Mouse (Mus musculus): Measurements from ENCODE around the gene Plcb1. TPM values are rescaled to one million over a fixed set of nuclear protein-coding genes. Genes with fewer than 3 reads are reported as not detected.

Plcb1 gene
- polyA plus RNA-seq, 1 experiment from 2014 or later: 72.8 TPM

- no peak for DNase-seq (ENCODE audit: low spot score)
- no peak overlapping the region for H3K4me3 ChIP-seq (replicated peaks; ENCODE audit: low read length)
- H3K36me3 ChIP-seq (replicated peaks; ENCODE audit: control insufficient read depth, insufficient read depth): no peaks in the 10 kb centered on the region
- no peaks in the 10 kb centered on the region for H3K9me3 ChIP-seq (ENCODE audit: control insufficient read depth, low read length)
- H3K27ac ChIP-seq: no peak overlapping the region
- ATAC-seq (ENCODE audit: low FRiP score): no peak
- no peaks in the 10 kb centered on the region for H3K27me3 ChIP-seq (ENCODE audit: control insufficient read depth, insufficient read depth, low read length)
- no peak overlapping the region for H3K9ac ChIP-seq
- WGBS: 85% methylated on average over 7 of the region's 7 CpGs
- H3K4me2 ChIP-seq (replicated peaks): no peak overlapping the region
- H3K4me1 ChIP-seq (replicated peaks; ENCODE audit: control insufficient read depth, insufficient read depth, low read length): no peaks in the 10 kb centered on the region
These were observed 366.4 kb downstream of the Plcb1 start for GRCm38 (mm10) chr2:135152289-135152688.

GRCm38 (mm10) chr2:135153248-135153647 lies 367.4 kb downstream of the Plcb1 start:
- H3K27ac ChIP-seq: no peak overlapping the region
- no peaks in the 10 kb centered on the region for H3K36me3 ChIP-seq (replicated peaks; ENCODE audit: control insufficient read depth, insufficient read depth)
- WGBS: 74% methylated on average over 4 of the region's 4 CpGs
- DNase-seq (ENCODE audit: low spot score): no peak
- no peak overlapping the region for H3K4me3 ChIP-seq (replicated peaks; ENCODE audit: low read length)
- H3K4me2 ChIP-seq (replicated peaks): no peak overlapping the region
- no peak overlapping the region for H3K9ac ChIP-seq
- H3K9me3 ChIP-seq (ENCODE audit: control insufficient read depth, low read length): no peaks in the 10 kb centered on the region
- H3K4me1 ChIP-seq (replicated peaks; ENCODE audit: control insufficient read depth, insufficient read depth, low read length): no peaks in the 10 kb centered on the region
- ATAC-seq (ENCODE audit: low FRiP score): no peak
- H3K27me3 ChIP-seq (ENCODE audit: control insufficient read depth, insufficient read depth, low read length): no peaks in the 10 kb centered on the region

- H3K27me3 ChIP-seq (ENCODE audit: control insufficient read depth, insufficient read depth, low read length): no peaks in the 10 kb centered on the region
- no peak overlapping the region for H3K27ac ChIP-seq
- no peak for ATAC-seq (ENCODE audit: low FRiP score)
- H3K4me3 ChIP-seq (replicated peaks; ENCODE audit: low read length): no peak overlapping the region
- H3K4me2 ChIP-seq (replicated peaks): no peak overlapping the region
- H3K9me3 ChIP-seq (ENCODE audit: control insufficient read depth, low read length): no peaks in the 10 kb centered on the region
- H3K9ac ChIP-seq: no peak overlapping the region
- DNase-seq (ENCODE audit: low spot score): no peak
- no peaks in the 10 kb centered on the region for H3K36me3 ChIP-seq (replicated peaks; ENCODE audit: control insufficient read depth, insufficient read depth)
- WGBS: 81% methylated on average over 7 of the region's 7 CpGs
- no peaks in the 10 kb centered on the region for H3K4me1 ChIP-seq (replicated peaks; ENCODE audit: control insufficient read depth, insufficient read depth, low read length)
These were observed 370.2 kb downstream of the Plcb1 start for GRCm38 (mm10) chr2:135156055-135156454.

- no peak overlapping the region for H3K27ac ChIP-seq
- WGBS: 98% methylated on average over 2 of the region's 2 CpGs
- no peak overlapping the region for H3K4me3 ChIP-seq (replicated peaks; ENCODE audit: low read length)
These were observed 372.1 kb downstream of the Plcb1 start for GRCm38 (mm10) chr2:135157961-135158360.

GRCm38 (mm10) chr2:135161673-135162072 lies 375.8 kb downstream of the Plcb1 start:
- no peak overlapping the region for H3K9ac ChIP-seq
- H3K4me1 ChIP-seq (replicated peaks; ENCODE audit: control insufficient read depth, insufficient read depth, low read length): no peaks in the 10 kb centered on the region
- no peaks in the 10 kb centered on the region for H3K27me3 ChIP-seq (ENCODE audit: control insufficient read depth, insufficient read depth, low read length)
- 86% methylated on average over 4 of the region's 4 CpGs for WGBS
- H3K27ac ChIP-seq: no peak overlapping the region
- H3K4me2 ChIP-seq (replicated peaks): no peak overlapping the region
- no peak overlapping the region for H3K4me3 ChIP-seq (replicated peaks; ENCODE audit: low read length)
- no peak for ATAC-seq (ENCODE audit: low FRiP score)
- no peaks in the 10 kb centered on the region for H3K36me3 ChIP-seq (replicated peaks; ENCODE audit: control insufficient read depth, insufficient read depth)
- H3K9me3 ChIP-seq (ENCODE audit: control insufficient read depth, low read length): no peaks in the 10 kb centered on the region
- no peak for DNase-seq (ENCODE audit: low spot score)

More at GRCm38 (mm10) chr2:135157961-135158360, 372.1 kb downstream of the Plcb1 start:
- no peaks in the 10 kb centered on the region for H3K4me1 ChIP-seq (replicated peaks; ENCODE audit: control insufficient read depth, insufficient read depth, low read length)
- H3K9me3 ChIP-seq (ENCODE audit: control insufficient read depth, low read length): no peaks in the 10 kb centered on the region
- H3K9ac ChIP-seq: no peak overlapping the region
- H3K4me2 ChIP-seq (replicated peaks): no peak overlapping the region
- DNase-seq (ENCODE audit: low spot score) (no peak), ATAC-seq (ENCODE audit: low FRiP score) (no peak)
- no peaks in the 10 kb centered on the region for H3K27me3 ChIP-seq (ENCODE audit: control insufficient read depth, insufficient read depth, low read length)
- no peaks in the 10 kb centered on the region for H3K36me3 ChIP-seq (replicated peaks; ENCODE audit: control insufficient read depth, insufficient read depth)

GRCm38 (mm10) chr2:135165512-135165911 lies 379.6 kb downstream of the Plcb1 start:
- Histone ChIP-seq H3K36me3 (replicated peaks; ENCODE audit: control insufficient read depth, insufficient read depth) (no peaks in the 10 kb centered on the region), H3K4me1 (replicated peaks; ENCODE audit: control insufficient read depth, insufficient read depth, low read length) (no peaks in the 10 kb centered on the region), H3K27ac (no peak overlapping the region), H3K9me3 (ENCODE audit: control insufficient read depth, low read length) (no peaks in the 10 kb centered on the region), H3K9ac (no peak overlapping the region), H3K4me3 (replicated peaks; ENCODE audit: low read length) (no peak overlapping the region), H3K4me2 (replicated peaks) (no peak overlapping the region), H3K27me3 (ENCODE audit: control insufficient read depth, insufficient read depth, low read length) (no peaks in the 10 kb centered on the region)
- 80% methylated on average over 3 of the region's 3 CpGs for WGBS
- DNase-seq (ENCODE audit: low spot score): no peak
- no peak for ATAC-seq (ENCODE audit: low FRiP score)

- no peak overlapping the region for H3K9ac ChIP-seq
- no peaks in the 10 kb centered on the region for H3K4me1 ChIP-seq (replicated peaks; ENCODE audit: control insufficient read depth, insufficient read depth, low read length)
- ATAC-seq (ENCODE audit: low FRiP score): no peak
- H3K36me3 ChIP-seq (replicated peaks; ENCODE audit: control insufficient read depth, insufficient read depth): no peaks in the 10 kb centered on the region
- WGBS: 81% methylated on average over 4 of the region's 4 CpGs
- H3K9me3 ChIP-seq (ENCODE audit: control insufficient read depth, low read length): no peaks in the 10 kb centered on the region
- H3K27ac ChIP-seq: no peak overlapping the region
- no peaks in the 10 kb centered on the region for H3K27me3 ChIP-seq (ENCODE audit: control insufficient read depth, insufficient read depth, low read length)
- no peak overlapping the region for H3K4me2 ChIP-seq (replicated peaks)
- DNase-seq (ENCODE audit: low spot score): no peak
- no peak overlapping the region for H3K4me3 ChIP-seq (replicated peaks; ENCODE audit: low read length)
These were observed 389.7 kb downstream of the Plcb1 start for GRCm38 (mm10) chr2:135175544-135175943.

- Histone ChIP-seq H3K36me3 (replicated peaks; ENCODE audit: control insufficient read depth, insufficient read depth) (no peaks in the 10 kb centered on the region), H3K27ac (0 out of 2 replicates have a peak overlapping the region, but pooled peaks have one; percentile 34), H3K4me1 (replicated peaks; ENCODE audit: control insufficient read depth, insufficient read depth, low read length) (0 out of 2 replicates have a peak, but pooled peaks cover 6% of the 10 kb centered on the region), H3K9ac (no peak overlapping the region), H3K9me3 (ENCODE audit: control insufficient read depth, low read length) (no peaks in the 10 kb centered on the region), H3K4me2 (replicated peaks) (no peak overlapping the region), H3K4me3 (replicated peaks; ENCODE audit: low read length) (no peak overlapping the region), H3K27me3 (ENCODE audit: control insufficient read depth, insufficient read depth, low read length) (no peaks in the 10 kb centered on the region)
- ATAC-seq (ENCODE audit: low FRiP score) (no peak), DNase-seq (ENCODE audit: low spot score) (no peak)
- 52% methylated on average over 6 of the region's 6 CpGs for WGBS
These were observed 401.8 kb downstream of the Plcb1 start for GRCm38 (mm10) chr2:135187659-135188058.

GRCm38 (mm10) chr2:135200830-135201229 lies 415.0 kb downstream of the Plcb1 start:
- DNase-seq (ENCODE audit: low spot score): no peak
- Histone ChIP-seq H3K36me3 (replicated peaks; ENCODE audit: control insufficient read depth, insufficient read depth) (no peaks in the 10 kb centered on the region), H3K9me3 (ENCODE audit: control insufficient read depth, low read length) (no peaks in the 10 kb centered on the region), H3K4me1 (replicated peaks; ENCODE audit: control insufficient read depth, insufficient read depth, low read length) (no peaks in the 10 kb centered on the region), H3K27me3 (ENCODE audit: control insufficient read depth, insufficient read depth, low read length) (no peaks in the 10 kb centered on the region), H3K27ac (no peak overlapping the region), H3K4me2 (replicated peaks) (no peak overlapping the region), H3K9ac (no peak overlapping the region), H3K4me3 (replicated peaks; ENCODE audit: low read length) (no peak overlapping the region)
- ATAC-seq (ENCODE audit: low FRiP score): no peak
- 87% methylated on average over 3 of the region's 3 CpGs for WGBS

- no peak for ATAC-seq (ENCODE audit: low FRiP score)
- Histone ChIP-seq H3K27me3 (ENCODE audit: control insufficient read depth, insufficient read depth, low read length) (no peaks in the 10 kb centered on the region), H3K4me3 (replicated peaks; ENCODE audit: low read length) (no peak overlapping the region), H3K4me1 (replicated peaks; ENCODE audit: control insufficient read depth, insufficient read depth, low read length) (no peaks in the 10 kb centered on the region), H3K27ac (no peak overlapping the region), H3K9ac (no peak overlapping the region), H3K4me2 (replicated peaks) (no peak overlapping the region), H3K36me3 (replicated peaks; ENCODE audit: control insufficient read depth, insufficient read depth) (no peaks in the 10 kb centered on the region), H3K9me3 (ENCODE audit: control insufficient read depth, low read length) (no peaks in the 10 kb centered on the region)
- no peak for DNase-seq (ENCODE audit: low spot score)
- 73% methylated on average over 4 of the region's 4 CpGs for WGBS
These were observed 416.5 kb downstream of the Plcb1 start for GRCm38 (mm10) chr2:135202390-135202789.
